Mouse (Mus musculus) lung, postnatal 10 days (tissue): ENCODE data around the gene Usp4.
A peak's percentile ranks its signal among the peaks of the same experiment; 100 is the strongest.

Experiments
- DNase-seq: peaks from one replicate; pipeline ENCODE4 v3.0.0; 2021

Gene Usp4

GRCm38 (mm10) chr9:108342301-108342831, 5.3 kb upstream of the Usp4 start:
- DNase-seq = peak; percentile 28

DNA sequence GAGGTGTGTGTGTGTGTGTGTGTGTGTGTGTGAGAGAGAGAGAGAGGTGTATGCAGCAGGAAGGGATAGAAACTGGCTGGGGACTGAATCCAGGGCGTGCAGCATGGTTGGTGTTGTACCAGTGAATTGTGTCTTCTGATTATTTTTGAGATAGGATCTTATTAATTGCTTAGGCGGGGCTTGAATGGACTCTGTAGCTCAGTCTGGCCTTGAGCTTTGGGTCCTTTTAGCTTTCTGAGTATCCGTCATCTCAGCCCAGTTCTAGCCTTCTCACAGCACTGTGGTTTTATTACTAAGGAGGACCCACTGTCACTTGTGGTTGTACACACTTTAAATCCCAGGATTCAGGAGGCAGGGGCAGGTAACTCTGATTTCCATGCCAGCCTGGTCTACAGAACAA, 4.3 kb upstream of the Usp4 start:
- DNase-seq = no peak

GRCm38 (mm10) chr9:108343835-108344234, 3.8 kb upstream of the Usp4 start:
- no peak for DNase-seq

- DNase-seq = no peak
These were observed 3.2 kb upstream of the Usp4 start for GRCm38 (mm10) chr9:108344471-108344870.

DNA sequence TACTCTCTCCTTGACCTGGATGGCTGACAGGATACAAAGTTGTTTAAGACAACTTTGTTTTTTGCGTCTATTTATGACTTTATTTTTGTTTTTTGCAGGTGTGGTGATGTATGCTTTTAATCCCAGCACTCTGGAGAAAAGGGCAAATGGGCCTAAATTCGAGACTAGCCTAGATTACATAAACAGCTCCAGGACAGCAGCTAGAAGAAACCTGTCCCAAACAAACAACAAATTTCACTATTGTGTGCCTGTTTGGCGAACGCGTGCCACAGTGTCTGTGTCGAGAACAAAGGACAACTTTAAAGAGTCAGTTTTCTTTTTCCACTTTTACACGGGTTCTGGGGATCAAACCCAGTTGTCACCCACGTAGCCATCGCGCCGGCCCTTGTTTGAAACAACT, 629 bp upstream of the Usp4 start:
- DNase-seq = no peak

- no peak for DNase-seq
These were observed 632 bp downstream of the Usp4 start for GRCm38 (mm10) chr9:108348290-108348680.

DNA sequence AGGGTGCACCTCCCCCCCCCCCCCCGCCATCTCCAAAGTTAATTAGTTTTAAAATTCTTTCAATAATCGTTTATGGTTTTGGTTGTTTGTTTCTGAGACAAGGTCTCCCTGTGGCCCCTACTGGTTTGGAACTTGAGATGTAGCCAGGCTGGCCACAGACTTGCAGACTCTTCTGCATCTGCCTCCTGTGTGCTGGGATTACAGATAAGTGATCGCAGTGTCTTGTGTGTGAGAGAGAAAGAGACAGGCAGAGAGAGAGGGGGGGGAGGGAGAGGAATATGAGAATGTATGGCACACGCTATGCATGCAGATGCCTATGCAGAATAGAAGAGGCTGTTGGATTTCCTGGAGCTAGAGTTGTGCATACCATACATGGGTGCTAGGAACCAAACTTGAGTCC, 2.1 kb downstream of the Usp4 start:
- DNase-seq = no peak

DNA sequence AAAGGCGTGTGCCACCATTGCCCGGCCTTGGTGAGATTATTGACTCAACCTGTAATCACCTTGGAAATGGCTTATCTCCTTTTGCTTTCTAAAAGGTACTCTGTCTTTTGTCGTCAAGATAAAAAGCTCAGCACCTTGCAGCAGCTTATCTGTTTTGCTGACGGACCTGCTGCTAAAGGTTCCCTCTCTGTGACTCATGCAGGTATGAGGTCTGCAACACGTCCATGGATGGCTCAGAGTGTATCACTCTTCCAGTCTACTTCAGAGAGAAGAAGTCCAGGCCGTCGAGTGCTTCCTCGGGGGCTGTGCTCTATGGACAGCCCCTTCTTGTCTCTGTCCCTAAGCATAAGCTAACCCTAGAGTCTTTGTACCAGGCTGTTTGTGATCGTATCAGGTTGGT, 30.6 kb downstream of the Usp4 start:
- DNase-seq = no peak

- DNase-seq = no peak
These were observed 31.1 kb downstream of the Usp4 start for GRCm38 (mm10) chr9:108378736-108379135.

DNA sequence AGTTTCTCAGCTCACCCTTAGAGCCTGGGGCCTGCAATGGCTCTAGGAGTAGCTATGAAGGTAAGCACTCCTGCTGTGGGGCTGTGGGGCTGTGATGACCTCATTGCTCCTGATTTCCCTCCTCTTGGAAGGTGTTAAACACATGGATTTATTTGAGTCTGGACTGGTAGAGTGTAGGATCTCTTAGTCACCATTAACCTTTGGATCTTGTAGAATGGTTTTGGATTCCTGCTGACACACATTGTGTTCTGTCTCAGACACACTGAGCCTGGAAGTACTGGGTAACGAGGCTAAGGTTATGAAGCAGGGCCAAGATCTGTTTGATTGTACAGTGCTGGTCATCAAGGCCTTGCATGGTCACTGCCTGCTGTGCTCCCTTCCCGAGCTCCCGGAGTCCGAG, 31.6 kb downstream of the Usp4 start:
- DNase-seq = no peak

GRCm38 (mm10) chr9:108381382-108381781, 33.7 kb downstream of the Usp4 start:
- DNase-seq = peak; percentile 42

GRCm38 (mm10) chr9:108385006-108385405, 37.4 kb downstream of the Usp4 start:
- DNase-seq = no peak

DNA sequence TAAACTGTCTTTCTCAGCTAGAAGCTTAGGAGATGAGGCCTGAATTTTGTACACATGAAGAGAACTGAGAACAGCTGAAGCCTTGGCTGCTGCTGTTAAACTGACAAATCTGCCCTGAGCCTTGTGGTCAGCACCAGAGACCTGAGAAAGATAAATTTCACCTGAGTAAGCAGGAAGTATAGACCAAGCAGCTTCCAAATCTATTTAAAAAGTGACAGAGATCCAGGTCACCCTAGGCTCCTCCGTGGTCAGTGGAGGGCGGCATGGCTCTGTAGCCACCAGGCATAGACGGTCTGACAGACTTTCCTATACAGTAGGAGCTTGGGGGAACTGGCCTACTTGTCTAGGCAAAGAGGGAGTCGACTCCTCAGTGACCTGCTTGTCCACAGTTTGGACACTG, 39.2 kb downstream of the Usp4 start:
- no peak for DNase-seq

DNA sequence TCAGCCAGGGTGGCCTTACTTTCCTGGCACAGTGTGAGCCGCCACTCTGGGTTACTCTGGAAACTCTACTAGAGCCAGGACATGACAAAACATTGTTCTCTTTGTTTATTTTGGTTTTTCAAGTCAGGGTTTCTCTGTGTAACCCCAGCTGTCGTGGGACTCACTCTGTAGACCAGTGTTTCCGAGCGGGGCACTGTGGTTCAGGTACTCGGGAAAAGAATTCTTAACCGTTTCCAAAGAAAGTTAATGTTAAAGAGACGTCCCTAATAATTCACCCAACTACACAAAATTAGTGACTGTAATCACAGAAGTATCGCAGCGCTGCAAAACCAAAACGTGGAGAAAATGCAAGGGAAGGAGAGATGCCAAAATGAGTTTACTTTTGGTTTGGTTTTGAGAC, 40.9 kb downstream of the Usp4 start:
- no peak for DNase-seq

DNA sequence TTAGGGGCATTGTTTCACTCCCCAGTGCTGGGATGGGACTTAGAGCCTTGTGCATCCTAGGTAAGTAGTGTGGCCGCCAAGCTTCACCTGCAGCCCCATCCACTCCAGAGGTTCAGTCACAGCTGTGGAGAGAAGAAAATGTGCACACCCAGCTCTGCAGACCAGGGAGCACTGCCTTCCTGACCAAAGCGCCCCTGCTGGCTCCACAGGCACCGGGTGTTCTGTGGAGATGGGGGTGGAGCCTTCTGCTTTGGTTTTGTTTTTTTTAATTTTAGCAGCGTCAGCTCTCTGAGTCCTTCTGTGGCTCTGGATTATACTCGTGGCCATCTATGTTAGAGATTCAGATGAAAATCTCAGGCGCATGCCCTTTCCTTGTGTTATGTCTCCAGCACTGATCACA, 41.6 kb downstream of the Usp4 start:
- peak; percentile 40 for DNase-seq

GRCm38 (mm10) chr9:108392676-108393075, 45.0 kb downstream of the Usp4 start, which contains the start of gene 1700102P08Rik:
Gene 1700102P08Rik, plus strand, starts transcription at chr9:108392805.
- no peak for DNase-seq

GRCm38 (mm10) chr9:108394191-108394590, 46.5 kb downstream of the Usp4 start:
- DNase-seq = no peak

DNA sequence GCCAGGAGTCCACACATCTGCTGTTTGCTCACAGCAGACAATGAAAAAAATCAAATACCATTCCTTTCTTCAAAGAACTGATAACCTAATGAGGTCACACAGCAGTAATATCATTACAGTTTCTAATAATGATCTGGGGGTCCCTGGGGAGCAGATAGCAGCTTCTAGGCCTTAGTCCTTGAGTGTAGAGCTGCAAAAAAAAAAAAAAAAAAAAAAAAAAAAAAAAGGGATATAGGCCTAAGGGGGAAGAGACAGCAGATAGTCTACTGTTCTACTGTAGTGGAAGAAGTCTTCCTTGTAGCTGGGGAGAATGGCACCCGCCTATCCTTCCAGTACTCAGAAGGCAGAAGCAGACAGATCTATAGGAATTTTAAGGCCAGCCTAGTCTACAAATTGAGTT, 47.8 kb downstream of the Usp4 start:
- DNase-seq = no peak

DNA sequence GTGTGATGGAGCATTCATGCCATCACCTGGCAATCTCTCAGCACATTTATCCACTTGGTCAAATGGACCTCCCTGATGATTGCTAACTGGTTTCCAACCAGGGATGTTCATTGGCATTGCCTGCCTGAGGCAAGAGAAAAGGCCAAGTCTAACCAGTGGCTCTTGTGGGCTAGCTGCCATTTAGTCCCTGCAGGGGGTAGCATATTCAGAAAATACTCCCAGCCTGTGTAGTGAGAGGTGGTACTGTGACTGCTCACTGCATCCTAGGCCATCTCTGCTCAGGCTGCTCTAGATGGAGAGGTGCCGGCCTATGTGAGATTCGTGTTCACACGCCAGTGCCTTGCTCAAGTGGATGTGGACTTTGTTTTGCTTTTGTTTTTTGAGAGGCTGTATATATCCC, 50.7 kb downstream of the Usp4 start:
- DNase-seq = no peak

GRCm38 (mm10) chr9:108401186-108401960, 53.7 kb downstream of the Usp4 start:
- peak; percentile 29 for DNase-seq

DNA sequence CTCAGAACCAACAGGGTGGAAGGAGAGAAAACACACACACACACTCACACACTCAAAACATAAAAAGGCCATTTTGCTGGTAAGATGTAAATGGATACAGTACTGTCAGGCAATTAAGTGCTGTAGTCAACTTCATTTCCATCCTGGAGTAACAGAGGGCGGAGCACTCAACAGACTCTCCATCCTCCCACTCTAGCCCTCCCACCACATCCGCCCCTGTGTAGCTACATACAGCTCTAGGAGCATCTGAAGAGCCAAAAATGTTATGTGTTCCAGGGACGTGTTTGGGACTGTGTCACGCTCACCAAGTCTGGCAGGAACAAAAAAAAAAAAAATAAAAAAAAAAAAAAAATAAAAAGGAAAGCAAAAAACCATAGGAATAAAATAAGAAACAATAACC, 55.4 kb downstream of the Usp4 start:
- DNase-seq = no peak

DNA sequence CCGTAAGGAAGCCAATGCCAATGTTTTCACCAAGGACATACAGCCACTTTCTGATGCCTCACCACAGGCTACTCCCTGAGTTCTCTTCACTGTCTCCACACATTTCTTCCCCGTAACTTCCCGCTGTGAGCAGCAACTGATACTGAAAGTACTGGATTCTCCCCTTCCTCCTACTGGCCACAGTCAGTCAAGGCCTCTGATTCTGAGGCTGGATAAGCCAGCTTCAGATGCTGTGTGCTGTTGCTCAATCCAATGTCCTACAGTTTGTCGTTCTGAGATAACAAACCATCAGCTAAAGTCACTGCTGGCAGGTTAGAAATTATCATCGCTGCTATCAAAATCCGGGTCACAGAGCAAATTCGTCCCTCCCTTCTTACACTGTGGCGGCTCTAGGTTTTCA, 56.8 kb downstream of the Usp4 start:
- DNase-seq = no peak

DNA sequence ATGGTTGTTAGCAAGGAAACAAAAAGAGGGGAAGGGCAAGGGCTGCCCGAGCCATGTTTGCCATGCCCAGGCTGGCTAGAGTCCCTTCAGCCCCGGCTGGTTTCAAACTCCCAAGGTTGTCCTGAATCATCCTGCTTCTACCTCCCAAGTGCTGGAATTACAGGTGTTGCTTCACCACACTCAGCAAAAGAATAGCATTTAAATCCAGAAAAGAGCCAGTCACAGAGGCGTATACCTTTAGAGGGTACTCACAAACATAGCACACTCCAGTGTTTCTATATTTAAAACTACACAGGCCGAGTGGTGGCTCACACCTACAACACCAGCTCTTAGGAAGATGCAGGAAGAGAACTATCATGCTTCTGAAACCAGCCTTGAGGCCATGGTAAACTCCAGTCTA, 61.9 kb downstream of the Usp4 start:
- no peak for DNase-seq

GRCm38 (mm10) chr9:108411381-108411942, 63.8 kb downstream of the Usp4 start:
- DNase-seq = no peak

GRCm38 (mm10) chr9:108412221-108412620, 64.6 kb downstream of the Usp4 start:
- DNase-seq = peak; percentile 40
